Mouse (Mus musculus) spleen, postnatal 4 days (tissue): Measurements from ENCODE around the gene Cdkn1a.
"Not testable (repeated sequence)": the region's sequence is repeated elsewhere in the genome, so short reads cannot be mapped to it uniquely, and the experiment has no call there.

Experiments
- DNase-seq, 2 experiments: peaks; one replicate each; pipeline ENCODE4 v3.0.0; 2022; ENCODE audit warnings: low spot score in 2 of 2

The Cdkn1a gene

GRCm38 (mm10) chr17:29058487-29058886 lies 32.3 kb upstream of the Cdkn1a start:
- no peak for DNase-seq

GRCm38 (mm10) chr17:29059581-29059980 lies 31.2 kb upstream of the Cdkn1a start:
- DNase-seq = no peak

- DNase-seq = no peak
Measured at GRCm38 (mm10) chr17:29060946-29061345, 29.8 kb upstream of the Cdkn1a start.

GRCm38 (mm10) chr17:29062119-29063035 lies 28.4 kb upstream of the Cdkn1a start:
- peak in 1 of 2 experiments; percentile 55 for DNase-seq

- no peak for DNase-seq
Measured at GRCm38 (mm10) chr17:29063121-29063987, 27.4 kb upstream of the Cdkn1a start.

GRCm38 (mm10) chr17:29063988-29064285 lies 26.8 kb upstream of the Cdkn1a start:
- DNase-seq = no peak

GRCm38 (mm10) chr17:29065245-29065940 lies 25.4 kb upstream of the Cdkn1a start:
- no peak for DNase-seq

GRCm38 (mm10) chr17:29065971-29066370 lies 24.8 kb upstream of the Cdkn1a start:
- no peak for DNase-seq

GRCm38 (mm10) chr17:29067416-29067815 lies 23.4 kb upstream of the Cdkn1a start:
- DNase-seq = not testable (repeated sequence)

GRCm38 (mm10) chr17:29067847-29068246 lies 22.9 kb upstream of the Cdkn1a start:
- DNase-seq = no peak

- DNase-seq = no peak
Measured at GRCm38 (mm10) chr17:29069063-29069462, 21.7 kb upstream of the Cdkn1a start.

- no peak for DNase-seq
Measured at GRCm38 (mm10) chr17:29071820-29072219, 19.0 kb upstream of the Cdkn1a start.

- no peak for DNase-seq
Measured at GRCm38 (mm10) chr17:29072701-29073307, 18.0 kb upstream of the Cdkn1a start.

- no peak for DNase-seq
Measured at GRCm38 (mm10) chr17:29073313-29073712, 17.5 kb upstream of the Cdkn1a start.

GRCm38 (mm10) chr17:29074085-29074484 lies 16.7 kb upstream of the Cdkn1a start:
- no peak for DNase-seq

GRCm38 (mm10) chr17:29076235-29076634 lies 14.5 kb upstream of the Cdkn1a start:
- no peak for DNase-seq

- no peak for DNase-seq
Measured at GRCm38 (mm10) chr17:29077786-29078509, 12.8 kb upstream of the Cdkn1a start.

GRCm38 (mm10) chr17:29078519-29079383 lies 12.0 kb upstream of the Cdkn1a start:
- DNase-seq = no peak

- no peak for DNase-seq
Measured at GRCm38 (mm10) chr17:29080758-29081617, 9.8 kb upstream of the Cdkn1a start.
